27 mouse cellular contexts compared by ENCODE assay signal in the genomic region with DNA sequence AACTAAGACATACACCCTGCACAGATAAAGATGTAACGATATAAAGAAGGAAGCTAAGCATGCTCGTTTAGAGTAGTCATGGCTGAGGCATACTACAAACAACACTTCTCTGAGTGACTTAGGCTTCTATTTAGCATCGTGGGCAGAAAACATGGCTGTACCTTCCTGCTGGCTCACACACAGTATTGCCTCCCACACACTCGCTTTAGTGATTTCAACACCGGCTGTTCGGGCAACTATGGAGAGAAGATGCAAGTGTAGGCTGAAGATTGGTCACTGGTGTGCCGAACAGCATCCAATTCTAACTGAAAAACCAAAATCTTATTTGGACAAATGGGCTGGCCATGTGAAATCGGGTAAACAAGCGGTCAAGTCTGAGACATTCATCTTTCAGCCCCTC. TPM values are rescaled to one million over a fixed set of nuclear protein-coding genes. Genes with fewer than 3 reads are reported as not detected.
DNase-seq lines count a peak whose midpoint lies in the region; ATAC-seq and TF ChIP-seq lines count a peak whose summit lies in the region.
"Had no signal": no experiment of that assay in that cellular context is flagged by ENCODE, and none has a peak within 500 bp of the region (broad histone marks: within the 10 kb centered on the region; RNA-seq: fewer than 3 reads in every experiment).

No protein-coding gene starts in this region.

- TF ChIP-seq CTCF in midbrain, postnatal 0 days (IDR thresholded peaks at IDR 0.05): no peak

- H3K9me3 ChIP-seq in midbrain, postnatal 0 days (ENCODE audit: low read length): no peaks in the 10 kb centered on the region
- H3K9me3 ChIP-seq: embryonic facial prominence, embryonic 13.5 days; heart, embryonic 12.5 days; hindbrain, embryonic 13.5 days; neural tube, embryonic 12.5 days had no signal

- no peaks in the 10 kb centered on the region for H3K4me1 ChIP-seq in midbrain, postnatal 0 days (ENCODE audit: insufficient read depth, low read length)
- H3K4me1 ChIP-seq: embryonic facial prominence, embryonic 13.5 days; heart, embryonic 12.5 days; neural tube, embryonic 12.5 days had no signal

- no peak overlapping the region for H3K4me2 ChIP-seq in midbrain, postnatal 0 days (ENCODE audit: low read depth, low read length, poor library complexity, severe bottlenecking)
- H3K4me2 ChIP-seq: embryonic facial prominence, embryonic 13.5 days; heart, embryonic 12.5 days; hindbrain, embryonic 13.5 days; liver, embryonic 11.5 days; midbrain, embryonic 11.5 days; neural tube, embryonic 12.5 days had no signal

- H3K4me3 ChIP-seq in midbrain, postnatal 0 days (ENCODE audit: low read depth, low read length): no peak overlapping the region
- H3K4me3 ChIP-seq: embryonic facial prominence, embryonic 13.5 days; heart, embryonic 12.5 days; hindbrain, embryonic 13.5 days; neural tube, embryonic 12.5 days had no signal

- no peak for ATAC-seq in erythroblast, adult 5-6 weeks (replicated peaks; ENCODE audit: low FRiP score, poor library complexity, severe bottlenecking)
- no peak for ATAC-seq in CD4-positive, CD25-positive, alpha-beta regulatory T cell, adult 4 months
- ATAC-seq in midbrain, postnatal 0 days (ENCODE audit: low FRiP score): no peak
- ATAC-seq: forebrain, embryonic 16.5 days; inflammation-experienced regulatory T-cells, adult 6 months; Patski had no signal

- no peak overlapping the region for H3K27ac ChIP-seq in midbrain, postnatal 0 days (ENCODE audit: low read depth, low read length)
- H3K27ac ChIP-seq: embryonic facial prominence, embryonic 13.5 days; hindbrain, embryonic 13.5 days; neural tube, embryonic 12.5 days had no signal

- DNase-seq in frontal cortex, adult 2 months (ENCODE audit: extremely low spot score in 1 of 2, low spot score in 1 of 2): peak; percentile 82 to 88
- DNase-seq in layer of hippocampus, adult 18-20 months (ENCODE audit: low spot score in 2 of 2): peak; percentile 76 to 90
- peak; percentile 66 to 82 for DNase-seq in left cerebral cortex, adult 18-20 months (ENCODE audit: low spot score in 2 of 2)
- DNase-seq in right cerebral cortex, postnatal 10 days (ENCODE audit: low spot score in 2 of 2): peak; percentile 73 to 85
- no peak for DNase-seq in kidney, postnatal 36 days
- no peak for DNase-seq in midbrain, postnatal 0 days (ENCODE audit: low spot score)
- DNase-seq: adrenal gland, postnatal 10 days; cerebellum, postnatal 10 days; gastrocnemius, postnatal 10 days; heart, adult 11 months; kidney, adult 2 months; kidney, postnatal 14 days; lung, adult 2 months; lung, postnatal 36 days; thymus, postnatal 36 days had no signal

- no peaks in the 10 kb centered on the region for H3K27me3 ChIP-seq in midbrain, postnatal 0 days (ENCODE audit: insufficient read depth, low read length)
- H3K27me3 ChIP-seq: embryonic facial prominence, embryonic 13.5 days; hindbrain, embryonic 13.5 days; neural tube, embryonic 12.5 days; Patski had no signal

- H3K36me3 ChIP-seq in midbrain, postnatal 0 days (ENCODE audit: insufficient read depth, low read length): no peaks in the 10 kb centered on the region
- H3K36me3 ChIP-seq: embryonic facial prominence, embryonic 13.5 days; heart, embryonic 12.5 days; hindbrain, embryonic 13.5 days; neural tube, embryonic 12.5 days had no signal

- H3K9ac ChIP-seq in midbrain, postnatal 0 days (replicated peaks; ENCODE audit: low read length, poor library complexity, severe bottlenecking): no peak overlapping the region
- H3K9ac ChIP-seq: embryonic facial prominence, embryonic 13.5 days; heart, embryonic 12.5 days; hindbrain, embryonic 13.5 days; neural tube, embryonic 12.5 days had no signal

- WGBS in midbrain, postnatal 0 days: 94% methylated on average over 9 of the region's 9 CpGs

RNA-seq across cellular contexts. Expression of a gene that starts 44.7 kb away (rescaled TPM):
- polyA plus RNA-seq in frontal cortex, adult 2 months (2012; rRNA removed): 45.7 and 45.8 TPM in 2 replicates
- total RNA-seq in layer of hippocampus, adult 18-20 months (2021): 10 to 100 TPM; 65.0 to 72.8 TPM
- total RNA-seq in left cerebral cortex, adult 18-20 months (2021): 10 to 100 TPM; 51.4 to 54.8 TPM
- not detected in 2 replicates for total RNA-seq in erythroblast, adult 5-6 weeks (2015; ENCODE audit: low replicate concordance)
- 0.28 TPM in 1 of 2 replicates, not detected in the other for total RNA-seq in erythroblast, adult 5-6 weeks (2017; ENCODE audit: low replicate concordance)
- 1 to 10 TPM in 1 of 2 experiments, not detected in 1; 1.1 TPM for polyA plus RNA-seq in CD4-positive, CD25-positive, alpha-beta regulatory T cell, adult 4 months (2017; shearing (Covaris generic))
- 19.7 and 21.3 TPM in 2 replicates for total RNA-seq in midbrain, postnatal 0 days (2014; rRNA removed)
- polyA plus RNA-seq in midbrain, postnatal 0 days (2015; fragmentation: Nextera tagmentation; extraction: Ambion mirVana): 10.0 and 12.8 TPM in 2 replicates
- total RNA-seq: heart, postnatal 25 days had no signal

Comparison
In these comparisons a context has a peak if more than half of its experiments do, and no peak if none do; other contexts are left out.
1. DNase-seq: peak in frontal cortex, adult 2 months (2 of 2), layer of hippocampus, adult 18-20 months (2 of 2), left cerebral cortex, adult 18-20 months (2 of 2) and right cerebral cortex, postnatal 10 days (2 of 2); none in kidney, postnatal 36 days (0 of 2) and midbrain, postnatal 0 days (single experiment).
2. RNA of a gene that starts 44.7 kb away (total RNA-seq): 65.0 to 72.8 TPM in layer of hippocampus, adult 18-20 months, 51.4 to 54.8 TPM in left cerebral cortex, adult 18-20 months and 19.7 to 21.3 TPM in midbrain, postnatal 0 days; 0.28 TPM in erythroblast, adult 5-6 weeks; every median in the first group is over 10 times any median in the second.